Mouse (Mus musculus) central nervous system, embryonic 14 days (tissue): ENCODE measurements around the gene Apcs. TPM values are rescaled to one million over a fixed set of nuclear protein-coding genes. Genes with fewer than 3 reads are reported as not detected.

Source experiments
- polyA plus RNA-seq: library from polyadenylated mRNA; depleted of rRNA; stranded (reverse); fragments of >200 nt; gene quantifications from 2 replicates; pipeline ENCODE4 v1.2.3, GENCODE M21; 2012; rRNA removed

Gene Apcs
- polyA plus RNA-seq, result not detected in 2 replicates

DNA sequence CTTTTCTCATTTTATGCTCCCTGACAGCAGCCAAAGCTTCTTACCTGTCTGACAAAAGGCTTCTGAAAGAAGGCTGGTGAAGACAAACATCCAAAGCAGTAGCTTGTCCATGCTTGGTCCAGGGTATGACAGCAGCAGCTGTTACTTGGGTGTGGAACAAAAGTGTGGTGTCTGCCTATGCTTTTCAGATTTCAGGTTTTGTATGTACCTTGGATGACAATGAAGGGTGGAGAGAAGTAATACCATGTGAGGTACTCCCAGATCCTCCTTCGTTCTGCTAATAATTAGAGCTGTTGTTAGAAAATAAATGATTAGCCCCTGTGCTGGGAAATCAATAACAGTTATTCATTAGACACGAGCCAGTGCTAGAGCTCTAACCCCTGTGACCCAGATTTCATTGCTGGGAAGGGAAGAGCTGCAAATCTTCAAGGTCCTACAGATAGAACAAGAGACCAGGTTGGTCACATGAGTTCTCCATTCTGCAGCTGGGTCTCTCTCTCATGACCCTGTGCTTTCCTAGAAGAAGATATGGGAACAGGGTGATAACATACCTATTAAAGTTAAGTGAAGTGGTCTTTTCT is at the start of gene Apcs:
Apcs (minus strand) TSS at position 265 of the 581 bp plus-strand sequence.

Other genes with a start within 250 kb of the Apcs start
- gene Crp, start 197.0 kb downstream of the Apcs start, polyA plus RNA-seq, result 0.02 TPM in 1 of 2 replicates, not detected in the other
- gene Olfr16, start 55.4 kb upstream of the Apcs start, polyA plus RNA-seq, result not detected in 2 replicates
- not detected in 2 replicates for gene Olfr1408, start 242.3 kb upstream of the Apcs start, polyA plus RNA-seq